Mouse (Mus musculus): ENCODE data around the gene Odaph.

DNA sequence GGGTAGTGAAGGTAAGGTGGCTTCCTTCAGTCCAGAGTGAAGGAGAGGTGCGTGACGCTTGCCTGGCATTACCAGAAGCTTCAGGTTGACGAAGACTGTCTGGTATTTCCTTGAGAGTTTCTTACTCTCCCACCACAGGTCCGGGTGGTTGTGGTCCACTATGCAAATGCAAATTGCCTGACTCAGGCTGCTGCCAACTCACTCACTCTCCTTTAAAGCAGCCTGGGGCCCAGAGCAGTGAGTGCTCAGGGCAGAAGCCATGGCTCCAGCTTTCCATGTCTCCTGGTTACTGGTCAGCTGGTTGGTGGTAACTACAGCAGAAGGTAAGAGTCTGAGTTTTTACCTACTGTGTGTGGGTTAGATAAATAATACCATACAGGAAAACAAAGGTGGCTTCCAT is at the start of gene Odaph:
- TF ChIP-seq CTCF (IDR thresholded peaks at IDR 0.05; ENCODE audit: extremely low read depth, insufficient read depth, insufficient read length, insufficient replicate concordance) (no peak), POLR2A (IDR thresholded peaks at IDR 0.05; ENCODE audit: low read depth, low read length) (no peak)

All from spleen, adult 2 months (tissue).